Mouse (Mus musculus): ENCODE measurements around the gene Tbx2.

The Tbx2 gene

GRCm38 (mm10) chr11:85825031-85825430 lies 7.3 kb upstream of the Tbx2 start:
- no peak for DNase-seq (ENCODE audit: low read depth)

GRCm38 (mm10) chr11:85825823-85826222 lies 6.5 kb upstream of the Tbx2 start:
- DNase-seq (ENCODE audit: low read depth): no peak

DNA sequence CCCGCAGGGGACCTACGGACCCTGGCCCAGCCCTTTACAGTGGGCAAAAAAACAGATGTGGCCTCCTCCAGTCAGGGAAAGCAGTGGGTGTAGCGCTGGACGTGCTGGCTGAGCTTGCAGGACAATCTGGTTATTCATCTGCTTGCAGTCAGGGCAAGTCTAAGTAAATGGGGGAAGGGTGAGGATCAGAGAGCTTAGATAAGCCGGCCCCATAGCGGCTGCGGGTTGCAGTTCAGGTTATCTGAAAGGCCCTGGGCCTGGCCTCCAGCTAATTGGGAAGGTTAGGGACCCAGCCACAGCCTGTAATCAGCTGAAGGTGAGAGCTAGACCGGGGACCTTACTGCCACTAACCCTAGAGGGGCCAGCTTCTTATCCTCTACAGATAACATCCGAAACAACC lies 5.0 kb upstream of the Tbx2 start:
- no peak for DNase-seq (ENCODE audit: low read depth)

DNA sequence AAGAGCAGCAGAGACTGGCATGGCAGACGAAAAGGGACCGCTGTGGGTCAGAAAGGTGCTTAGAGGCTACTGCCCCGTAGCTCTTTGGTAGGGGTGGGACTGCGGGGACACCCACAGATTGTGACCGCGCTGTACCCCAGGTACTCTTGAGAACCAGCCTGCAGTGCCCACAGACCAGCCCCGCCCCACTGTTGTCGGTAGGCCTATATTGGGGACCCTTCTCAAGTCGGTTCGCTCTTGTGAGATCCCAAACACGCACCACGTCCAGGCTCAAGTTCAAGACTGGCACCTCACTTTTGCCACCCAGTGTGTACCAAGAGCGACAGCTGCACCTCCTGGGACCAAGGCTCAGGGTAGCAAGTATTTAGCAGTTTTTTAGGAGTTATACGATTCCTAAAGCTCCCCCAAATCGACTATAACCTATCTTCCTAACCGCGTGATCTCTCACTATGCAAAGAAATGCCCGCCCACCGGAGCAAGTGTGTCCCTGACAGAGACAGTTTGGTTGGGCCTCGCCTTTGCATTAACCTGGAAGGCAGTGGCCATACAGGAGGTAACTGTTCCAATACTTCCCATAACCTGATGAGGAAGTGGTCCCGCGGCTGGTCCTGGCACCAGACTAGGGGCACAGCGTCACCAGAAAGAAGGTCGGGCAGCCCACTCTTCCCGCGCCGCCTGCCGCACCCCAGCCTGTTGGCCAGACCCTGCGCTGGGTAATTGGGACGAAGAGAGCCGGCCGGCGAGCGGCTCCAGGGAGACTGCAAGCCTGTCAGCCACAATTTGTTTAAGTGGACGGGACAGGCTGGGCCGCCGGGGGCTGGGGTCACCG lies 3.4 kb upstream of the Tbx2 start:
- no peak for DNase-seq (ENCODE audit: low read depth)

DNA sequence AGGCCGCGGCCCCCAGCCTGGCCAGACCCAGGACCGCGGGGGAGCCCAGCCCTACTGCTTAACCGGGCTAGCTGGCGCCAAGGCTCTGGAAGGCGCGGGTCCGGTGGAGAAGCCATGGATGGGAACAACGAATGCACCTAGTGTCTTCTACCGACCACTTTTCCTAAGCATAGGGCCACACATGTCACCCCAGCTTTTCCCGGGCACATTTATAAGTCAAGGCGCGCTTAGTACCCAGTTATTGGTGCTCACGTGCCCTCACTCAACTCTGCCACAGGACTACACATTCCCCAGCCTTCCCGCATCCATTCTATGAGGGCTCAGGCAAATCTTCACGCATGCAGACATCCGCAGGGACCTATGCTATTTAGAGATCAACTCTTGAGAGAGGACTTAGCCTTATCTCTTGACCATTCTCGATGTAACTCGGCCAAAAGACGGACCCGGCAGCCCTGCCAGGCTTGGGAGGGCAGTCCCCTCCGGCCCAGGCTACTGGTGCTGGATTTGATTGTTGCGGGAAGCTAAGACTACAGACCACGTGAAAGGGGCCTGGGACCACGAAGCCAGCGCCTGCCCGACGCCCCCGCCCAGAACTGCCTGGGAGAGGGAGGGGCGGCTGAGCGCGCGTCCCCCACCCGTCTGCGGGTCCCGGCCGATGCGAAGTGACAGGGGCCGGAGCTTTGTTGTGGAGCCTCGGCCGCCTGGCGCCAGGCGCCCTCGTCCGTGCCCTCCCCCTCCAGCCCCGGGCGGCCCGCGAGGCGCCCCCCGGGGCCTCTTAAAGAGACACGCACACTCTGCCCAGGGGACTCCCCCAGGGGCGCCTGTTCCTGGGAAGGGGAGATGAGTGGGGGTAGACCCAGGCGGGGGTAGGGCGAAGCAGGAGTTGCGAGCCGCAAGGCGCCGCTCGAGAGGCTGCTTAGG lies 2.6 kb upstream of the Tbx2 start:
- no peak for DNase-seq (ENCODE audit: low read depth)

GRCm38 (mm10) chr11:85830901-85831341 lies 1.4 kb upstream of the Tbx2 start:
- DNase-seq (ENCODE audit: low read depth): no peak

DNA sequence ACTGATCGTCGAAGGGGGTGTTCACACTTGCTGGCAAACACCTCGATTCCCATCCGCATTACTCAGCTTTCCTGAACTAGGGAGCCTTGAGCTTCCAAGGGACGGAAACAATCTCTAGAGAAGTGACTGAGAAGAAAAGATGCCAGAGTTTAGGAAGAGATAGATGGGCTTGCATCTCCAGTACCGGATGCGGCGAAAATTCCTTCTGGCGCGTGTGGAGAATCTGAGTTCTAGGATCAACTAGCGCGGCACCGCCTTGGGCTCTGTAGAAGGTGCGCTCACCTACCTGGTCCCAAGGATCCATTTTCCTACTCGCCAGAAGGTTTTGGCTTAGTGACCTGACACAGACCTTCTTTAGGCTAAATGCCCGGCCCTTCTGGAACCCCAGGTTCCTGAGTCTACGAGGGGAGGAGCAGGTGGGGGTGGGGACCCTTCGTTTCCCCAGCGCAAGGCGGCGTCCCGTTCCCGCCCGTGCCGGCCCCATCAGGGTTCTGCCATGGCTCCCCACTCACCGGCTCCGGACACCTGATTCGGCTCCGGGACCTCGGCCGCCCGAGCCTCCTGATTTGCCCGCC lies 608 bp upstream of the Tbx2 start:
- DNase-seq (ENCODE audit: low read depth): no peak

DNA sequence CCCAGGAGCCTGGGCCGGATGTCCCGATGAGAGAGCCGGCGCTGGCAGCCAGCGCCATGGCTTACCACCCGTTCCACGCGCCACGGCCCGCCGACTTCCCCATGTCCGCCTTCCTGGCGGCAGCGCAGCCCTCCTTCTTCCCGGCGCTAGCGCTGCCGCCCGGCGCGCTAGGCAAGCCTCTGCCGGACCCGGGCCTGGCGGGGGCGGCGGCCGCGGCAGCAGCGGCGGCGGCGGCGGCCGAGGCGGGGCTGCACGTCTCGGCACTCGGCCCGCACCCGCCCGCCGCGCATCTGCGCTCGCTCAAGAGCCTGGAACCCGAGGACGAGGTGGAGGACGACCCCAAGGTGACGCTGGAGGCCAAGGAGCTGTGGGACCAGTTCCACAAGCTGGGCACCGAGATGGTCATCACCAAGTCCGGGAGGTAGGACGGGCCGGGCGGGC lies 750 bp downstream of the Tbx2 start:
- no peak for DNase-seq (ENCODE audit: low read depth)

- no peak for DNase-seq (ENCODE audit: low read depth)
These were observed 1.5 kb downstream of the Tbx2 start for GRCm38 (mm10) chr11:85833761-85834385.

GRCm38 (mm10) chr11:85834386-85834931 lies 2.1 kb downstream of the Tbx2 start:
- no peak for DNase-seq (ENCODE audit: low read depth)

GRCm38 (mm10) chr11:85835001-85835752 lies 2.8 kb downstream of the Tbx2 start:
- DNase-seq (ENCODE audit: low read depth): no peak

DNA sequence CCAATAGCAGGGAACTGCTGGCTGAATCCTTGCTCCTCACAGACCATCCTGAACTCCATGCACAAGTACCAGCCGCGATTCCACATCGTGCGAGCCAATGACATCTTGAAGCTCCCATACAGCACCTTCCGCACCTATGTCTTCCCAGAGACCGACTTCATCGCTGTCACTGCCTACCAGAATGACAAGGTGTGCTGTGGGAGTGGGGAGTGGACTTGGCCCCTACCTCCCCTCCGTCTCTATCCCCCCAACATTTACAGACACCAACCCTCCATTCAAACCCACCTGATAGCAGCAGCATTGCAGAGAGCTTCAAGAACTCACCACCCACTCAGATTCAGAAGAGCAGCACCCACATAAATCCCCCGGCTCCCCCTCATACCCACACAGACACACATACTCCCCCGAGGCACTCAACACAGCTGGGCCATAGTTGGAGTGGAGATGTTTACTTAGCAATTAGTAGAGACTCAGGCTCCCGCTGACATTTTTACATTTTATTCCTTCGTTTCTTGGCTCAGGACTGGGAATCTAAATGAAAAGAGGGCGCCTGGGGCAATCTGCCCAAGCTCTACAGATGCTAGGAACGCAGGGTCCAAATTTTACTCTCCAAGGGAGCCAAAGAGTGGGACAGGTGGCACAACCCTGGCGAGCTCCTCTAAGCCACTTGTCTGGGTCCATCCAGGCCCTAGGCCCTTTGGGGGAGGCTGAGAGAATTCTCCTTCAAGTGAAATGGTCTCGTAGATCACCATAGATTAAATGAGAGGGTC lies 3.6 kb downstream of the Tbx2 start:
- DNase-seq (ENCODE audit: low read depth): no peak

DNA sequence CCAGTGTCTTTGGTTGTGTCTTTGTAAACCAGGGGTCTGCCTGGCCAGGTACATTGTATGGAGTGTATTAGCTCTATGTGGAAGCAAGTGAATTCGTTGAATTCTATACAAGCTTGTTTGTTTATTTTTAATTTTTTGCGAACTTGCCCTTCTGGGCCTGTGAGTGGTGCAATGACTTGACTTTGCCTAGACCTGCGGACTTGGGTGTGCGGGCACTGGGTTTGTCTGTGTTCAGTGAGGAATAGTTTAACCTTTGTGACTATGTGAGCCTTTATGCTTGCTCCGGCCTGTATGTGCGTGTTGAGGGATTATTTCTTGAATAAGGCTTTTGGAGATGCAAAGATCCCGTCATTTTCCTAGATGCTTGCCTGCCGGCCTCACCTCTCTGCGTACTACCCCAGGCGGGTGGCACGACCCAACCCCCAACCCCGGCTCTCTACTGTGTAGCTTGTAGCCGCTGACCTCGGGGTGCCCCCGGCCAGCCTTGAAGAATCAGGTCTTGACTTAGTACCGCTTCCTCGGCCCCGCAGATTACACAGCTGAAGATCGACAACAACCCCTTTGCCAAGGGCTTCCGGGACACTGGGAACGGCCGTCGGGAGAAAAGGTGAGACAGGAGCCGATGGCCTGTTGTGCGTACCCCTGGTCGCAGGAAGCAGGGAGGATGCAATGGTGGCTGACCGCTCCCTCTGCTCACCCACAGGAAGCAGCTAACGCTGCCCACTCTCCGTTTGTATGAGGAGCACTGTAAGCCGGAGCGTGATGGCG lies 4.4 kb downstream of the Tbx2 start:
- DNase-seq (ENCODE audit: low read depth): no peak

GRCm38 (mm10) chr11:85837291-85837647 lies 4.9 kb downstream of the Tbx2 start:
- DNase-seq (ENCODE audit: low read depth): no peak

DNA sequence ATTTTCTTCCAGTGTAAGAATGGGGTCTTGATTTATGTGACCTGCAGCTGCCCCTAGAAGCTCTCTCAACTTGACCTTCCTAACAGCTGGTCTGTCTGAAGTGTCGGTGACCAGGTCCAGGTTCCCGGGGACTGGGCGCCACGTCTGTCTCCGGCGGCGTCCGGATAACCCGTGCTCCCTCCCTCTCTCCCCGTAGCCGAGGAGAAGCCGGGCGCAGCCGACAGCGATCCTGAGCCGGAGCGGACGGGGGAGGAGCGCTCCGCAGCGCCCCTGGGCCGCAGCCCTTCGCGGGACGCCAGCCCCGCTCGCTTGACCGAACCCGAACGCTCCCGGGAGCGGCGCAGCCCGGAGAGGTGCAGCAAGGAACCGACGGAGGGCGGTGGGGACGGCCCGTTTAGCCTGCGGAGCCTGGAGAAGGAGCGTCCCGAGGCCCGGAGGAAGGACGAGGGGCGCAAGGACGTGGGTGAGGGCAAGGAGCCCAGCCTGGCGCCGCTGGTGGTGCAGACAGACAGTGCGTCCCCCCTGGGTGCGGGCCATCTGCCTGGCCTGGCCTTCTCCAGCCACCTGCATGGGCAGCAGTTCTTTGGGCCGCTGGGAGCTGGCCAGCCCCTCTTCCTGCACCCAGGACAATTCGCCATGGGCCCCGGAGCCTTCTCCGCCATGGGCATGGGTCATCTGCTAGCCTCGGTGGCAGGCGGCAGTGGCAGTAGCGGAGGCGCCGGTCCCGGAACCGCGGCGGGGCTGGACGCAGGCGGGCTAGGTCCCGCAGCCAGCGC lies 5.5 kb downstream of the Tbx2 start:
- DNase-seq (ENCODE audit: low read depth): no peak

GRCm38 (mm10) chr11:85838424-85839257 lies 6.3 kb downstream of the Tbx2 start:
- DNase-seq (ENCODE audit: low read depth): no peak

DNA sequence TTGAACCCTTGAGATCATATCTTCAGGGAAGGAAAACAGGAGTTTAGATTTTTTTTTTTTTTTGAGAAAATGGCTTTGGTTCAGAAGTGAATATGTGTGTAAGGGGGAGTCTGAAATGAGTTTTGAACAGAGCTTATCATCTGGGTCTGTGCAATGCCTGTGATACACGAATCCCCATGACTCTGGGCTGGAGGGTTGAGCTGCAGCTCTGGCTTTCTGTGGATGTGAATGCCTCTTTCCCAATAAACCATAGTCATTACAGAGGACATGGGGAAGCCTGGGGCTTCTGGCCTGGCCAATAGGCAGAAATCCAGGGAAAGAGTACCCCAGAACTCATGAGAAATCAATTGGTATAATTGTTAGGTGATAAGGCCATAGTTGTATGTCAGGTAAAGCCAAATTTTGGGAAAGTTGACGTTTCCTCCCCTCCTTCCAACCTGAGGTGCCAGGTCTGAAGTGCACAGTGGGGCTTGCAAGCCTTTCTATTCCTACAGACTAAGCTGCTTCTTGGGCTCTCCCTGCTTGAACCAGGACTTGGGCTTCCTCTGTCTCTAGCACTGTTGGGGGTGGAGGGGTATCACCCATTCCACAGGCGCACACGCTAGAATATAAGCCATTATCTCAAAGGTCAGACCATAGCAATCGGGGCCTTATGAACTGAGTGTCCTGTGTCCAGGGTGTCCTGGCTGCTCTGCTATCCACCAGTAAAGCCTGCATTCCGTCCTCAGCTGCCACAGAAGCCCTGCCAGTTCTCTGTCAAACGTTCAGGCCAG lies 7.1 kb downstream of the Tbx2 start:
- DNase-seq (ENCODE audit: low read depth): no peak

Measured in 416B (cell line).